Mouse (Mus musculus): Measurements from ENCODE around the gene Smlr1. TPM values are rescaled to one million over a fixed set of nuclear protein-coding genes. Genes with fewer than 3 reads are reported as not detected.

Gene Smlr1
- polyA plus RNA-seq (2012; ENCODE audit: low replicate concordance) = not detected in 2 replicates

GRCm38 (mm10) chr10:25535891-25536331 is at the start of gene Smlr1:
Smlr1 (minus strand) TSS chr10:25536267.

Other genes starting within 250 kb of the Smlr1 start
- gene Akap7, start 228.4 kb downstream of the Smlr1 start, polyA plus RNA-seq (2012; ENCODE audit: low replicate concordance) = 10.5 and 11.3 TPM in 2 replicates
- gene Epb41l2, start 176.5 kb downstream of the Smlr1 start, polyA plus RNA-seq (2012; ENCODE audit: low replicate concordance) = 101 and 110 TPM in 2 replicates

Measured in hematopoietic multipotent progenitor cell, adult 10-12 weeks (in vitro differentiated cells).